Mouse (Mus musculus) liver, embryonic 15.5 days (tissue): ENCODE measurements around the gene Gdpgp1. TPM values are rescaled to one million over a fixed set of nuclear protein-coding genes. Genes with fewer than 3 reads are reported as not detected.

ENCODE experiments used
- ATAC-seq: fragments of 200-750 bp; cut with Nextera tagmentation; 2 replicates; pipeline ENCODE4 v1.8.0; 2017; ENCODE audit warnings: moderate number of reproducible peaks, mild to moderate bottlenecking, moderate library complexity; ENCODE audit not compliant: insufficient read depth
- H3K27ac ChIP-seq: fragments of 300-500 bp; sonication (generic); replicated peaks from 2 replicates; pipeline ENCODE4 v1.5.1; 2015; ENCODE audit warnings: mild to moderate bottlenecking, inconsistent platforms
- H3K27me3 ChIP-seq: fragments of 300-500 bp; sonication (generic); 2 replicates; pipeline ENCODE4 v1.6.1; 2015; ENCODE audit warnings: mild to moderate bottlenecking, inconsistent platforms
- H3K36me3 ChIP-seq: fragments of 300-500 bp; sonication (generic); replicated peaks from 2 replicates; pipeline ENCODE4 v1.6.1; 2015; ENCODE audit warnings: moderate library complexity, mild to moderate bottlenecking, inconsistent platforms
- H3K4me1 ChIP-seq: fragments of 300-500 bp; sonication (generic); replicated peaks from 2 replicates; pipeline ENCODE4 v1.6.1; 2015; ENCODE audit warnings: inconsistent platforms
- H3K4me2 ChIP-seq: fragments of 300-500 bp; sonication (generic); 2 replicates; pipeline ENCODE4 v1.6.1; 2015; ENCODE audit warnings: moderate library complexity, mild to moderate bottlenecking, inconsistent platforms
- H3K4me3 ChIP-seq: fragments of 300-500 bp; sonication (generic); replicated peaks from 2 replicates; pipeline ENCODE4 v1.5.1; 2015; ENCODE audit warnings: mild to moderate bottlenecking, inconsistent platforms
- H3K9ac ChIP-seq: fragments of 300-500 bp; sonication (generic); 2 replicates; pipeline ENCODE4 v1.6.1; 2015; ENCODE audit warnings: moderate library complexity, mild to moderate bottlenecking, inconsistent platforms
- H3K9me3 ChIP-seq: fragments of 300-500 bp; sonication (generic); replicated peaks from 2 replicates; pipeline ENCODE4 v1.6.1; 2016; ENCODE audit warnings: inconsistent platforms
- WGBS: fragments of 180-500 bp; shearing (Covaris S2); methylation state at CpG from one replicate; pipeline ENCODE4 v1.1.7; 2015; ENCODE audit warnings: mixed read lengths; ENCODE audit not compliant: insufficient replicate concordance; 5-methylcytosine and 5-hydroxymethylcytosine counted together
- polyA plus RNA-seq: library from polyadenylated mRNA; unstranded; fragments of >200 nt; fragmentation: Nextera tagmentation; extraction: Ambion mirVana; gene quantifications from 2 replicates; pipeline ENCODE4 v1.2.1, GENCODE M21; 2015

The Gdpgp1 gene
- polyA plus RNA-seq, 1 experiment from 2014 or later, result 2.0 TPM

- H3K9ac ChIP-seq, result peak overlapping the region; percentile 97
- peaks cover 92% of the 10 kb centered on the region for H3K4me1 ChIP-seq
- H3K36me3 ChIP-seq, result peaks cover 44% of the 10 kb centered on the region
- H3K27ac ChIP-seq, result peak overlapping the region; percentile 100
- 66% methylated on average over 11 of the region's 11 CpGs for WGBS
- peak overlapping the region; percentile 91 for H3K4me2 ChIP-seq
- no peaks in the 10 kb centered on the region for H3K27me3 ChIP-seq
- no peak for ATAC-seq
- H3K9me3 ChIP-seq, result no peaks in the 10 kb centered on the region
- H3K4me3 ChIP-seq, result peak overlapping the region; percentile 91
Measured at GRCm38 (mm10) chr7:80199851-80200587, 32.6 kb upstream of the Gdpgp1 start.

GRCm38 (mm10) chr7:80200588-80200945 lies 32.1 kb upstream of the Gdpgp1 start:
- peak overlapping the region; percentile 100 for H3K27ac ChIP-seq
- ATAC-seq, result no peak
- H3K4me3 ChIP-seq, result peak overlapping the region; percentile 91
- no peaks in the 10 kb centered on the region for H3K9me3 ChIP-seq
- WGBS, result 65% methylated on average over 6 of the region's 6 CpGs
- H3K27me3 ChIP-seq, result no peaks in the 10 kb centered on the region
- peak overlapping the region; percentile 97 for H3K9ac ChIP-seq
- H3K4me1 ChIP-seq, result peaks cover 92% of the 10 kb centered on the region
- peaks cover 45% of the 10 kb centered on the region for H3K36me3 ChIP-seq
- H3K4me2 ChIP-seq, result peak overlapping the region; percentile 91

GRCm38 (mm10) chr7:80200963-80201539 lies 31.6 kb upstream of the Gdpgp1 start:
- Histone ChIP-seq H3K4me2 (peak overlapping the region; percentile 91), H3K9ac (peak overlapping the region; percentile 97), H3K27ac (peak overlapping the region; percentile 100), H3K27me3 (no peaks in the 10 kb centered on the region), H3K4me3 (peak overlapping the region; percentile 91), H3K9me3 (no peaks in the 10 kb centered on the region), H3K4me1 (peaks cover 92% of the 10 kb centered on the region), H3K36me3 (peaks cover 50% of the 10 kb centered on the region)
- 84% methylated on average over 5 of the region's 5 CpGs for WGBS
- no peak for ATAC-seq

- Histone ChIP-seq H3K4me1 (peaks cover 93% of the 10 kb centered on the region), H3K27ac (peak overlapping the region; percentile 100), H3K4me2 (peak overlapping the region; percentile 91), H3K9me3 (no peaks in the 10 kb centered on the region), H3K27me3 (no peaks in the 10 kb centered on the region), H3K36me3 (peaks cover 53% of the 10 kb centered on the region), H3K4me3 (peak overlapping the region; percentile 91), H3K9ac (peak overlapping the region; percentile 55)
- WGBS, result 88% methylated on average over 15 of the region's 15 CpGs
- no peak for ATAC-seq
Measured at GRCm38 (mm10) chr7:80201888-80202540, 30.7 kb upstream of the Gdpgp1 start.

- peak overlapping the region; percentile 35 for H3K4me3 ChIP-seq
- H3K4me2 ChIP-seq, result peak overlapping the region; percentile 91
- 58% methylated on average over 5 of the region's 5 CpGs for WGBS
- peak overlapping the region; percentile 55 for H3K9ac ChIP-seq
- peak overlapping the region; percentile 100 for H3K27ac ChIP-seq
- no peaks in the 10 kb centered on the region for H3K27me3 ChIP-seq
- no peak for ATAC-seq
- peaks cover 53% of the 10 kb centered on the region for H3K36me3 ChIP-seq
- H3K9me3 ChIP-seq, result no peaks in the 10 kb centered on the region
- H3K4me1 ChIP-seq, result peaks cover 93% of the 10 kb centered on the region
Measured at GRCm38 (mm10) chr7:80202961-80203360, 29.7 kb upstream of the Gdpgp1 start.

GRCm38 (mm10) chr7:80203638-80204096 lies 29.0 kb upstream of the Gdpgp1 start:
- Histone ChIP-seq H3K9ac (peak overlapping the region; percentile 55), H3K36me3 (peaks cover 53% of the 10 kb centered on the region), H3K27me3 (no peaks in the 10 kb centered on the region), H3K4me3 (peak overlapping the region; percentile 35), H3K4me1 (peaks cover 97% of the 10 kb centered on the region), H3K9me3 (no peaks in the 10 kb centered on the region), H3K4me2 (peak overlapping the region; percentile 91), H3K27ac (peak overlapping the region; percentile 100)
- WGBS, result 18% methylated on average over 12 of the region's 12 CpGs
- ATAC-seq, result no peak

GRCm38 (mm10) chr7:80204362-80204761 lies 28.3 kb upstream of the Gdpgp1 start:
- peaks cover 100% of the 10 kb centered on the region for H3K4me1 ChIP-seq
- H3K4me2 ChIP-seq, result peak overlapping the region; percentile 91
- H3K27ac ChIP-seq, result peak overlapping the region; percentile 100
- WGBS, result 54% methylated on average over 4 of the region's 4 CpGs
- no peaks in the 10 kb centered on the region for H3K9me3 ChIP-seq
- H3K27me3 ChIP-seq, result no peaks in the 10 kb centered on the region
- ATAC-seq, result no peak
- peaks cover 53% of the 10 kb centered on the region for H3K36me3 ChIP-seq
- H3K9ac ChIP-seq, result peak overlapping the region; percentile 55; the same call in 1 of the 2 replicates
- H3K4me3 ChIP-seq, result no peak overlapping the region

- WGBS, result 35% methylated on average over 7 of the region's 7 CpGs
- Histone ChIP-seq H3K4me3 (no peak overlapping the region), H3K27ac (peak overlapping the region; percentile 100), H3K4me2 (peak overlapping the region; percentile 91), H3K27me3 (no peaks in the 10 kb centered on the region), H3K4me1 (peaks cover 100% of the 10 kb centered on the region), H3K9ac (no peak overlapping the region), H3K9me3 (no peaks in the 10 kb centered on the region), H3K36me3 (peaks cover 53% of the 10 kb centered on the region)
- no peak for ATAC-seq
Measured at GRCm38 (mm10) chr7:80204961-80205360, 27.7 kb upstream of the Gdpgp1 start.

GRCm38 (mm10) chr7:80205705-80206589 lies 26.7 kb upstream of the Gdpgp1 start:
- Histone ChIP-seq H3K36me3 (peaks cover 44% of the 10 kb centered on the region), H3K4me2 (peak overlapping the region; percentile 91), H3K4me1 (peaks cover 100% of the 10 kb centered on the region), H3K27ac (peak overlapping the region; percentile 100), H3K4me3 (no peak overlapping the region), H3K9me3 (no peaks in the 10 kb centered on the region), H3K27me3 (no peaks in the 10 kb centered on the region), H3K9ac (peak overlapping the region; percentile 71)
- 51% methylated on average over 12 of the region's 12 CpGs for WGBS
- ATAC-seq, result no peak

GRCm38 (mm10) chr7:80207314-80207731 lies 25.3 kb upstream of the Gdpgp1 start:
- Histone ChIP-seq H3K4me3 (peak overlapping the region; percentile 40), H3K36me3 (peaks cover 30% of the 10 kb centered on the region), H3K9me3 (no peaks in the 10 kb centered on the region), H3K9ac (peak overlapping the region; percentile 71), H3K4me1 (peaks cover 100% of the 10 kb centered on the region), H3K27me3 (no peaks in the 10 kb centered on the region), H3K4me2 (peak overlapping the region; percentile 91), H3K27ac (peak overlapping the region; percentile 100)
- WGBS, result 20% methylated on average over 3 of the region's 3 CpGs
- ATAC-seq, result no peak
